Mouse (Mus musculus) myocyte (in vitro differentiated cells): ENCODE measurements around the gene Snx29. TPM values are rescaled to one million over a fixed set of nuclear protein-coding genes. Genes with fewer than 3 reads are reported as not detected.

Source experiments
- H3K27me3 ChIP-seq: one replicate; pipeline ENCODE4 v1.6.1; 2011; ENCODE audit not compliant: control insufficient read depth, insufficient read depth, insufficient read length
- H3K36me3 ChIP-seq: one replicate; pipeline ENCODE4 v1.6.1; 2011; ENCODE audit not compliant: control insufficient read depth, insufficient read depth
- H3K4me2 ChIP-seq: one replicate; pipeline ENCODE4 v1.6.1; 2011; ENCODE audit warnings: low read depth, control low read depth
- H3K4me3 ChIP-seq: one replicate; pipeline ENCODE4 v1.5.1; 2011; ENCODE audit warnings: mild to moderate bottlenecking, control low read depth, moderate library complexity
- H3K79me2 ChIP-seq: one replicate; pipeline ENCODE4 v1.6.1; 2011; ENCODE audit not compliant: control insufficient read depth, insufficient read depth
- H3ac ChIP-seq: one replicate; pipeline ENCODE4 v1.6.1; 2011; ENCODE audit not compliant: control insufficient read depth, insufficient read length
- CEBPB ChIP-seq: IDR thresholded peaks from 2 replicates; pipeline ENCODE4 v1.6.1; 2011; ENCODE audit warnings: mild to moderate bottlenecking, moderate library complexity; ENCODE audit not compliant: poor library complexity, insufficient read depth, severe bottlenecking
- E2F4 ChIP-seq: IDR thresholded peaks from one replicate; pipeline ENCODE4 v1.6.1; 2011; ENCODE audit warnings: mild to moderate bottlenecking, control low read depth, moderate library complexity; ENCODE audit not compliant: insufficient read depth
- MAX ChIP-seq: IDR thresholded peaks from one replicate; pipeline ENCODE4 v1.6.1; 2011; ENCODE audit warnings: low read depth, mild to moderate bottlenecking, control low read depth
- MYOD1 ChIP-seq, 3 experiments: IDR thresholded peaks; one replicate each; pipeline ENCODE4 v1.6.1; 2011; ENCODE audit warnings: control low read depth in 2 of 3, low read depth in 2 of 3, mild to moderate bottlenecking in 2 of 3, moderate library complexity in 1 of 3; ENCODE audit not compliant: insufficient read length in 2 of 3, control insufficient read depth in 1 of 3
- MYOG ChIP-seq, 3 experiments: IDR thresholded peaks; one replicate each; pipeline ENCODE4 v1.6.1; 2011; ENCODE audit warnings: control low read depth in 2 of 3, low read depth in 2 of 3, mild to moderate bottlenecking in 2 of 3; ENCODE audit not compliant: insufficient read length in 2 of 3, control insufficient read depth in 1 of 3, insufficient read depth in 1 of 3
- POLR2A ChIP-seq: IDR thresholded peaks from one replicate; pipeline ENCODE4 v1.6.1; 2011; ENCODE audit warnings: low read depth, mild to moderate bottlenecking, control low read depth, moderate library complexity; ENCODE audit not compliant: insufficient read length
- POLR2AphosphoS2 ChIP-seq: IDR thresholded peaks from one replicate; pipeline ENCODE4 v1.6.1; 2011; ENCODE audit warnings: low read depth, control low read depth; ENCODE audit not compliant: insufficient read length
- REST ChIP-seq: IDR thresholded peaks from one replicate; pipeline ENCODE4 v1.6.1; 2011; ENCODE audit warnings: mild to moderate bottlenecking, control low read depth, moderate library complexity; ENCODE audit not compliant: insufficient read depth, insufficient read length
- SRF ChIP-seq: IDR thresholded peaks from one replicate; pipeline ENCODE4 v1.6.1; 2011; ENCODE audit warnings: low read depth; ENCODE audit not compliant: control insufficient read depth, insufficient read length
- TCF12 ChIP-seq: IDR thresholded peaks from one replicate; pipeline ENCODE4 v1.6.1; 2011; ENCODE audit warnings: mild to moderate bottlenecking, control low read depth; ENCODE audit not compliant: poor library complexity, insufficient read depth, severe bottlenecking
- TCF3 ChIP-seq: IDR thresholded peaks from one replicate; pipeline ENCODE4 v1.6.1; 2011; ENCODE audit warnings: low read depth, control low read depth; ENCODE audit not compliant: insufficient read length
- USF1 ChIP-seq: IDR thresholded peaks from one replicate; pipeline ENCODE4 v1.6.1; 2011; ENCODE audit warnings: low read depth, mild to moderate bottlenecking, control low read depth, moderate library complexity
- polyA plus RNA-seq: library from polyadenylated mRNA; unstranded; fragments of >200 nt; fragmentation: generic; extraction: Trizol; gene quantifications from one replicate; pipeline ENCODE4 v1.2.1, GENCODE M21; 2012; ENCODE audit warnings: missing spikeins

Snx29 gene
- polyA plus RNA-seq, 1 experiment, result 1.7 TPM

- TF ChIP-seq TCF3 (no peak), MYOD1 (IDR thresholded peaks at IDR 0.05; ENCODE audit: control insufficient read depth in 1 of 3, insufficient read length in 2 of 3, low read depth in 2 of 3) (no peak), REST (no peak), USF1 (no peak), SRF (no peak), POLR2AphosphoS2 (no peak), TCF12 (no peak), MAX (no peak), CEBPB (no peak), MYOG (IDR thresholded peaks at IDR 0.05; ENCODE audit: control insufficient read depth in 1 of 3, insufficient read depth in 1 of 3, insufficient read length in 2 of 3, low read depth in 2 of 3) (no peak), E2F4 (no peak), POLR2A (no peak)
- no peak overlapping the region for H3ac ChIP-seq
- H3K27me3 ChIP-seq, result no peaks in the 10 kb centered on the region
- H3K4me2 ChIP-seq, result no peak overlapping the region
- no peaks in the 10 kb centered on the region for H3K79me2 ChIP-seq
- no peak overlapping the region for H3K4me3 ChIP-seq
- H3K36me3 ChIP-seq, result no peaks in the 10 kb centered on the region
Observed at GRCm38 (mm10) chr16:11305531-11305930, 17.2 kb upstream of the Snx29 start.

GRCm38 (mm10) chr16:11313512-11313911 is 9.2 kb upstream of the Snx29 start, which contains the start of gene Tnfrsf17:
Gene Tnfrsf17, plus strand, starts transcription at chr16:11313812.
- H3ac ChIP-seq, result no peak within 1 kb of the TSS
- no peak within 1 kb of the TSS for H3K4me3 ChIP-seq
- no peak within 1 kb of the TSS for H3K4me2 ChIP-seq
- no peaks in the 10 kb centered on the region for H3K36me3 ChIP-seq
- no peaks in the 10 kb centered on the region for H3K79me2 ChIP-seq
- H3K27me3 ChIP-seq, result peaks cover 24% of the 10 kb centered on the region
- TF ChIP-seq E2F4 (no peak), MYOG (IDR thresholded peaks at IDR 0.05; ENCODE audit: control insufficient read depth in 1 of 3, insufficient read depth in 1 of 3, insufficient read length in 2 of 3, low read depth in 2 of 3) (no peak), POLR2AphosphoS2 (no peak), SRF (no peak), REST (no peak), MAX (no peak)

- Histone ChIP-seq H3K36me3 (no peaks in the 10 kb centered on the region), H3K27me3 (peaks cover 24% of the 10 kb centered on the region), H3K79me2 (no peaks in the 10 kb centered on the region), H3K4me3 (no peak overlapping the region), H3ac (no peak overlapping the region), H3K4me2 (no peak overlapping the region)
- TF ChIP-seq E2F4 (no peak), TCF3 (no peak), USF1 (no peak), POLR2AphosphoS2 (no peak), TCF12 (no peak), MAX (no peak), CEBPB (no peak), MYOG (IDR thresholded peaks at IDR 0.05; ENCODE audit: control insufficient read depth in 1 of 3, insufficient read depth in 1 of 3, insufficient read length in 2 of 3, low read depth in 2 of 3) (no peak), REST (no peak), MYOD1 (IDR thresholded peaks at IDR 0.05; ENCODE audit: control insufficient read depth in 1 of 3, insufficient read length in 2 of 3, low read depth in 2 of 3) (no peak), POLR2A (no peak), SRF (no peak)
Observed at GRCm38 (mm10) chr16:11315786-11316320, 6.9 kb upstream of the Snx29 start.

- Histone ChIP-seq H3K79me2 (no peaks in the 10 kb centered on the region), H3K4me3 (no peak overlapping the region), H3K36me3 (no peaks in the 10 kb centered on the region), H3K27me3 (peaks cover 24% of the 10 kb centered on the region), H3K4me2 (no peak overlapping the region), H3ac (no peak overlapping the region)
- TF ChIP-seq CEBPB (no peak), REST (no peak), E2F4 (no peak), POLR2AphosphoS2 (no peak), POLR2A (no peak), MYOD1 (IDR thresholded peaks at IDR 0.05; ENCODE audit: control insufficient read depth in 1 of 3, insufficient read length in 2 of 3, low read depth in 2 of 3) (no peak), MYOG (IDR thresholded peaks at IDR 0.05; ENCODE audit: control insufficient read depth in 1 of 3, insufficient read depth in 1 of 3, insufficient read length in 2 of 3, low read depth in 2 of 3) (no peak), USF1 (no peak), SRF (no peak), MAX (no peak), TCF12 (no peak), TCF3 (no peak)
Observed at GRCm38 (mm10) chr16:11316748-11317147, 6.0 kb upstream of the Snx29 start.

- H3K4me2 ChIP-seq, result no peak overlapping the region
- H3K4me3 ChIP-seq, result no peak overlapping the region
- TF ChIP-seq USF1 (no peak), POLR2A (no peak), MAX (no peak), TCF12 (no peak), POLR2AphosphoS2 (no peak), E2F4 (no peak), CEBPB (no peak), REST (no peak), MYOD1 (IDR thresholded peaks at IDR 0.05; ENCODE audit: control insufficient read depth in 1 of 3, insufficient read length in 2 of 3, low read depth in 2 of 3) (no peak), TCF3 (no peak), SRF (no peak), MYOG (IDR thresholded peaks at IDR 0.05; ENCODE audit: control insufficient read depth in 1 of 3, insufficient read depth in 1 of 3, insufficient read length in 2 of 3, low read depth in 2 of 3) (no peak)
- H3K36me3 ChIP-seq, result no peaks in the 10 kb centered on the region
- peaks cover 24% of the 10 kb centered on the region for H3K27me3 ChIP-seq
- H3K79me2 ChIP-seq, result no peaks in the 10 kb centered on the region
- H3ac ChIP-seq, result no peak overlapping the region
Observed at GRCm38 (mm10) chr16:11317324-11317723, 5.4 kb upstream of the Snx29 start.
